ENCODE assay signal across 8 mouse cellular contexts in the genomic region with DNA sequence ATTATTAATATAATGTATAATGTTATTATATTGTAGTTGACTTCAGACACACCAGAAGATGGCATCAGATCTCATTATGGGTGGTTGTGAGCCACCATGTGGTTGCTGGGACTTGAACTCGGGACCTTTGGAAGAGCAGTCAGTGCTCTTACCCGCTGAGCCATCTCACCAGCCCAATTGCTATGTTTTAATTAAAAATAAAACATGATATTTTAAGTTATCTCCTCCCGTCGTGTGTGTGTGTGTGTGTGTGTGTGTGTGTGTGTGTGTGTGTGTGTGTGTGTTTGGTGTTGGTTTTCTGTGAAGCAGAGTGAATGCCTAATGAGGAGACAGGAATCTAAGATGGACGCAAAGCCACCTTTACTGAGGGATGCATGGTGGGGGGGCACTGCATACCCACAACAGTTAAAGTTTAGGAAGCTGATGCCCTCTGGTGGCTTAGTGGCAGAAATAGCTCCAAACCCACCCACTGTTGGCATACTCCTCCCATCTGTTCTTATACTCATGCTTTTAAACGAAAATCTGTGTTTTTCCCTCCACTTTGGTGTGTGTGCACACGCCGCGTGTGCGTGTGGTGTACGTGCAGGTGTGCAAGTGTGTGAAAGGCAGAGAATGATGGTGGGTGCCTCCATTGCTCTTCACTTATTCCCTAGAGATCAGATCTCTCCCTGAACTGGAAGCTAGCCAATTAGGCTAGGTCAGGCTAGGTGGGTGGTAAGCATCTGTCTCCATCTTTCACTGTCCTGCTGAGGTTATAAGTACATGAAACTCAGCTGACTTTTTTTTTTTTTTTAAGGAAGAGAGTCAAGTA. TPM values are rescaled to one million over a fixed set of nuclear protein-coding genes. Genes with fewer than 3 reads are reported as not detected.
DNase-seq lines count a peak whose midpoint lies in the region; ATAC-seq lines count a peak whose summit lies in the region.

No protein-coding gene starts in this region.

- peaks cover 16% of the 10 kb centered on the region; the same call in 1 of the 2 replicates for H3K27me3 ChIP-seq in heart, embryonic 12.5 days (replicated peaks)

- no peak overlapping the region for H3K4me3 ChIP-seq in heart, embryonic 12.5 days

- H3K4me1 ChIP-seq in heart, embryonic 12.5 days (replicated peaks): peaks cover 11% of the 10 kb centered on the region

- no peak overlapping the region for H3K9ac ChIP-seq in heart, embryonic 12.5 days

- H3K27ac ChIP-seq in heart, embryonic 12.5 days (ENCODE audit: poor library complexity, severe bottlenecking): no peak overlapping the region

- ATAC-seq in heart, embryonic 12.5 days (ENCODE audit: insufficient number of reproducible peaks, low FRiP score): no peak
- ATAC-seq in megakaryocyte, adult 5-6 weeks (ENCODE audit: poor library complexity, severe bottlenecking): peak; percentile 95

- no peaks in the 10 kb centered on the region for H3K36me3 ChIP-seq in heart, embryonic 12.5 days

- no peaks in the 10 kb centered on the region for H3K9me3 ChIP-seq in heart, embryonic 12.5 days (replicated peaks)

- 37% methylated on average over 11 of the region's 11 CpGs for WGBS in heart, embryonic 12.5 days

- DNase-seq in heart, adult 11 months: peak; percentile 97
- peak; percentile 81 to 82 for DNase-seq in cerebellum, postnatal 36 days
- peak; percentile 74 for DNase-seq in gastrocnemius, adult 18-20 months (ENCODE audit: low spot score)
- peak; percentile 86 for DNase-seq in induced T-regulatory cell, adult 2 months (ENCODE audit: low read depth)
- DNase-seq in left cerebral cortex, adult 8-10 months (ENCODE audit: low spot score in 2 of 2): peak; percentile 21 to 68
- DNase-seq in right cerebral cortex, postnatal 10 days (ENCODE audit: low spot score in 2 of 2): peak; percentile 84 to 88

- H3K4me2 ChIP-seq in heart, embryonic 12.5 days: no peak overlapping the region

RNA-seq across cellular contexts. Expression of a gene that starts 18.6 kb away (rescaled TPM):
- polyA plus RNA-seq in heart, embryonic 12.5 days (2016; fragmentation: Nextera tagmentation; extraction: Ambion mirVana): 24.9 and 25.4 TPM in 2 replicates
- 10 to 100 TPM; 19.6 to 22.0 TPM for total RNA-seq in gastrocnemius, adult 18-20 months (2021)
- total RNA-seq in left cerebral cortex, adult 8-10 months (2022): 10 to 100 TPM; 17.3 to 29.2 (median 21.9) TPM
- 27.1 and 29.0 TPM in 2 replicates for total RNA-seq in megakaryocyte, adult 5-6 weeks (2015)
- 5.0 and 6.7 TPM in 2 replicates for total RNA-seq in megakaryocyte, adult 5-6 weeks (2017)

RNA-seq across cellular contexts. Expression of a gene that starts 34.0 kb away (rescaled TPM):
- 34.4 and 35.7 TPM in 2 replicates for polyA plus RNA-seq in heart, embryonic 12.5 days (2016; fragmentation: Nextera tagmentation; extraction: Ambion mirVana)
- total RNA-seq in gastrocnemius, adult 18-20 months (2021): 1 to 10 TPM; 2.6 to 4.1 TPM
- 1 to 10 TPM; 3.3 to 4.8 (median 3.5) TPM for total RNA-seq in left cerebral cortex, adult 8-10 months (2022)
- total RNA-seq in megakaryocyte, adult 5-6 weeks (2015): 0.14 TPM in 1 of 2 replicates, not detected in the other
- 0.18 TPM in 1 of 2 replicates, not detected in the other for total RNA-seq in megakaryocyte, adult 5-6 weeks (2017)

RNA-seq across cellular contexts. Expression of a gene that starts 36.6 kb away (rescaled TPM):
- polyA plus RNA-seq in heart, embryonic 12.5 days (2016; fragmentation: Nextera tagmentation; extraction: Ambion mirVana): 24.8 and 27.1 TPM in 2 replicates
- 10 to 100 TPM; 29.3 to 33.0 TPM for total RNA-seq in gastrocnemius, adult 18-20 months (2021)
- total RNA-seq in left cerebral cortex, adult 8-10 months (2022): 10 to 100 TPM; 38.0 to 43.7 (median 42.5) TPM
- 11.6 and 15.3 TPM in 2 replicates for total RNA-seq in megakaryocyte, adult 5-6 weeks (2015)
- 24.0 and 28.1 TPM in 2 replicates for total RNA-seq in megakaryocyte, adult 5-6 weeks (2017)

RNA-seq across cellular contexts. Expression of a gene that starts 36.7 kb away (rescaled TPM):
- polyA plus RNA-seq in heart, embryonic 12.5 days (2016; fragmentation: Nextera tagmentation; extraction: Ambion mirVana): 147 and 150 TPM in 2 replicates
- total RNA-seq in gastrocnemius, adult 18-20 months (2021): 10 to 100 TPM; 70.5 to 72.1 TPM
- 100 to 1,000 TPM in 3 of 4 experiments, 10 to 100 TPM in 1; 99.9 to 140 (median 114) TPM for total RNA-seq in left cerebral cortex, adult 8-10 months (2022)
- 90.6 and 105 TPM in 2 replicates for total RNA-seq in megakaryocyte, adult 5-6 weeks (2015)
- 147 and 161 TPM in 2 replicates for total RNA-seq in megakaryocyte, adult 5-6 weeks (2017)

Comparison
In these comparisons a context has a peak if more than half of its experiments do, and no peak if none do; other contexts are left out.
1. DNase-seq: peak in every context shown above with its lines; median percentile 97 in heart, adult 11 months; 86 in induced T-regulatory cell, adult 2 months; 86 in right cerebral cortex, postnatal 10 days; 82 in cerebellum, postnatal 36 days; 74 in gastrocnemius, adult 18-20 months; 44 in left cerebral cortex, adult 8-10 months.